Comparison of ENCODE assay signal across 8 mouse cellular contexts in genomic region chr4:21879565-21880220, GRCm38 (mm10). TPM values are rescaled to one million over a fixed set of nuclear protein-coding genes. Genes with fewer than 3 reads are reported as not detected.
A peak's percentile ranks its signal among the peaks of the same experiment; 100 is the strongest.
DNase-seq lines count a peak whose midpoint lies in the region; ATAC-seq and TF ChIP-seq lines count a peak whose summit lies in the region.

Coq3 (plus strand) TSS chr4:21879673.

- H3K4me3 ChIP-seq in G1E (ENCODE audit: low read depth, low read length) = peak within 1 kb of the TSS; percentile 78
- peak within 1 kb of the TSS; percentile 83 for H3K4me3 ChIP-seq in forebrain, postnatal 0 days (ENCODE audit: low read depth, low read length)
- H3K4me3 ChIP-seq in lung, embryonic 15.5 days = peak within 1 kb of the TSS; percentile 80

- peak within 1 kb of the TSS; percentile 94 for H3K27ac ChIP-seq in forebrain, postnatal 0 days (ENCODE audit: low read depth, low read length)
- H3K27ac ChIP-seq in lung, embryonic 15.5 days = peak within 1 kb of the TSS; percentile 95

- peak within 1 kb of the TSS; percentile 59 for H3K4me2 ChIP-seq in forebrain, postnatal 0 days (ENCODE audit: low read depth)
- peak within 1 kb of the TSS; percentile 59 for H3K4me2 ChIP-seq in lung, embryonic 15.5 days

- H3K4me1 ChIP-seq in G1E (ENCODE audit: insufficient read depth, low read depth, low read length) = peaks cover 14% of the 10 kb centered on the region
- H3K4me1 ChIP-seq in forebrain, postnatal 0 days (ENCODE audit: insufficient read depth) = no peaks in the 10 kb centered on the region
- peaks cover 9% of the 10 kb centered on the region; the same call in 1 of the 2 replicates for H3K4me1 ChIP-seq in lung, embryonic 15.5 days

- peak; percentile 90 for ATAC-seq in G1E (ENCODE audit: extremely low read depth, insufficient number of reproducible peaks, low FRiP score, poor library complexity, severe bottlenecking)
- ATAC-seq in forebrain, postnatal 0 days = peak; percentile 95
- ATAC-seq in lung, embryonic 15.5 days (ENCODE audit: borderline replicate concordance, extremely low read depth, low FRiP score, low TSS enrichment) = peak; percentile 90

- TF ChIP-seq CTCF in G1E (IDR thresholded peaks at IDR 0.05; ENCODE audit: low read depth, low read length) = no peak
- TF ChIP-seq CTCF in forebrain, postnatal 0 days (IDR thresholded peaks at IDR 0.05; ENCODE audit: low read depth) = no peak

- H3K36me3 ChIP-seq in G1E (replicated peaks) = peaks cover 43% of the 10 kb centered on the region
- no peaks in the 10 kb centered on the region for H3K36me3 ChIP-seq in forebrain, postnatal 0 days (ENCODE audit: insufficient read depth)
- peaks cover 8% of the 10 kb centered on the region for H3K36me3 ChIP-seq in lung, embryonic 15.5 days

- H3K27me3 ChIP-seq in G1E (ENCODE audit: insufficient read depth, low read length) = no peaks in the 10 kb centered on the region
- no peaks in the 10 kb centered on the region for H3K27me3 ChIP-seq in forebrain, postnatal 0 days (ENCODE audit: insufficient read depth, low read length)
- H3K27me3 ChIP-seq in lung, embryonic 15.5 days = no peaks in the 10 kb centered on the region

- DNase-seq in G1E (ENCODE audit: low spot score) = peak; percentile 71
- DNase-seq in cerebellum, adult 18-20 months = peak; percentile 75 to 83
- DNase-seq in forebrain, postnatal 0 days = peak; percentile 87
- DNase-seq in heart, postnatal 4 days = peak; percentile 79
- peak; percentile 83 to 87 for DNase-seq in layer of hippocampus, adult 8-10 months (ENCODE audit: low spot score in 2 of 2)
- DNase-seq in ovary, adult 18-20 months (ENCODE audit: low spot score) = peak; percentile 81
- DNase-seq in thymus, postnatal 0 days (ENCODE audit: low spot score) = peak; percentile 79

- peak within 1 kb of the TSS; percentile 81 for H3K9ac ChIP-seq in forebrain, postnatal 0 days
- peak within 1 kb of the TSS; percentile 74 for H3K9ac ChIP-seq in lung, embryonic 15.5 days

- no peaks in the 10 kb centered on the region for H3K9me3 ChIP-seq in G1E (replicated peaks)
- no peaks in the 10 kb centered on the region for H3K9me3 ChIP-seq in forebrain, postnatal 0 days (ENCODE audit: low read length)
- H3K9me3 ChIP-seq in lung, embryonic 15.5 days = no peaks in the 10 kb centered on the region

- WGBS in forebrain, postnatal 0 days = under 1% methylated on average over 49 of the region's 51 CpGs
- WGBS in lung, embryonic 15.5 days = under 1% methylated on average over 51 of the region's 51 CpGs

RNA-seq across cellular contexts. Expression of gene Coq3, which starts in this region (rescaled TPM):
- 12.8 and 14.3 TPM in 2 replicates for total RNA-seq in G1E (2014; fragmentation: Nextera tagmentation)
- total RNA-seq in G1E (2017) = 13.5 and 15.6 TPM in 2 replicates
- polyA plus RNA-seq in G1E (2012) = 5.2 and 6.0 TPM in 2 replicates
- 15.7 and 20.7 TPM in 2 replicates for total RNA-seq in forebrain, postnatal 0 days (2014; rRNA removed)
- 22.2 and 22.7 TPM in 2 replicates for polyA plus RNA-seq in forebrain, postnatal 0 days (2015; fragmentation: Nextera tagmentation; extraction: Ambion mirVana)
- 10 to 100 TPM; 24.7 to 25.4 TPM for total RNA-seq in heart, postnatal 4 days (2021)
- 10 to 100 TPM; 11.3 to 13.8 (median 13.0) TPM for total RNA-seq in layer of hippocampus, adult 8-10 months (2022)
- polyA plus RNA-seq in lung, embryonic 15.5 days (2015; fragmentation: Nextera tagmentation; extraction: Ambion mirVana) = 14.0 and 15.4 TPM in 2 replicates
- polyA plus RNA-seq in thymus, postnatal 0 days (2015; fragmentation: Nextera tagmentation; extraction: Ambion mirVana) = 14.0 and 14.6 TPM in 2 replicates

Comparison
In these comparisons a context has a peak if more than half of its experiments do, and no peak if none do; other contexts are left out.
1. Peak in every context shown above with its lines: DNase-seq, ATAC-seq, H3K4me3 ChIP-seq and H3K27ac ChIP-seq.